Mouse (Mus musculus): ENCODE measurements around the gene Galnt2.

DNA sequence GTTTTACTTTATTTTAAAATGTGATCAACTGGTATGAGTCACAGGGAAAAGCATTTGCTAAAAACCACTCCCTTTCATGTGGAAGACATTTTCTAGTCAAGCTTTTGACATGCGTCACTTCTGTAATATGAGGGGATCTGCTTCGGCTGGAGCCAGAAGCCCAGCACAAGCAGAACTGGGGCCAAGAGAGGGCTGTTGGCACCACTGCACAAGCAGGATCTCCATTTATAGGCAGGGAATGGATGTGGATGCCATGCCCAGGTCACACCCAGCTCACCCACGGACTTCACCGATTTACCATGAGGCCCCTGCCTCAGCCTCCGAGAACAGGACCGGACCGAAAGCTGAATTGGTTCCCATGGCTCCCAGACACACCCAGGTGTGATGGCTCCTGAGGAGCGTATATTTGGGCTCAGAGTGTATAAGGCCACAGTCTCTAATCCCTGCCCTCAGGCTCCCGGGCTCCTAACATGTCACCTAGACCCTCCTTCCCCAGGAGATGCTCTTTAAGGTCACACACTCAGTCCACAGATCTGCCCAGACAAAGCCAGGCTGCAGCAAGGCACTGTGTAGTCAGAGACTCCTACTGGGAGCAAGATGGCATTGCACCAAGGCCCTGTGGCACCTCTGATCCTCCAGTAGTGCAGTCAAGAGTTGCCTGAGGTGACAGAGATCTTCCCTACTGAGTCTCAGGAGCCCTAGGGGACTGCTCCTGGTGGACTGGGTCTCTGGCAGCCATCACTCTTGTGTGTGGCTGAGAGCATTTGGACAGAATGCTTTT lies 59.9 kb downstream of the Galnt2 start:
- TF ChIP-seq CTCF (IDR thresholded peaks at IDR 0.05; ENCODE audit: insufficient read depth, low read length), result peak; percentile 66
- no peak for TF ChIP-seq POLR2A (IDR thresholded peaks at IDR 0.05; ENCODE audit: borderline replicate concordance, extremely low read depth, low read depth, low read length)
